Mouse (Mus musculus) monocyte, adult 5-6 weeks (primary cell): ENCODE measurements at regions not wholly inside any gene's neighbourhood (a gene's known extent, or its start where the extent isn't known, plus 50 kb on each side); places are given as distances from the start of the nearest gene placed in this dataset.

ENCODE experiments used
- ATAC-seq: fragments of 153-309, 156-312 bp; replicated peaks from 2 replicates; pipeline ENCODE4 v1.8.0; 2017; ENCODE audit warnings: mild to moderate bottlenecking; ENCODE audit not compliant: low TSS enrichment, insufficient number of reproducible peaks, severe bottlenecking, poor library complexity, low FRiP score

GRCm38 (mm10) chr4:83984671-83985391 is 459.5 kb downstream of the Ccdc171 start:
- ATAC-seq, result no peak

GRCm38 (mm10) chr4:83985451-83985850 is 460.1 kb downstream of the Ccdc171 start:
- ATAC-seq, result no peak

- ATAC-seq, result no peak
These were observed 461.8 kb downstream of the Ccdc171 start for GRCm38 (mm10) chr4:83986951-83987822.

GRCm38 (mm10) chr4:83987846-83988245 is 462.5 kb downstream of the Ccdc171 start:
- ATAC-seq, result no peak

GRCm38 (mm10) chr4:83988314-83988713 is 463.0 kb downstream of the Ccdc171 start:
- no peak for ATAC-seq

GRCm38 (mm10) chr4:83990126-83990989 is 465.0 kb downstream of the Ccdc171 start:
- no peak for ATAC-seq

GRCm38 (mm10) chr4:83991195-83991594 is 465.9 kb downstream of the Ccdc171 start:
- no peak for ATAC-seq

- no peak for ATAC-seq
These were observed 471.7 kb downstream of the Ccdc171 start for GRCm38 (mm10) chr4:83997079-83997478.

GRCm38 (mm10) chr4:84001645-84002044 is 476.3 kb downstream of the Ccdc171 start:
- ATAC-seq, result no peak

GRCm38 (mm10) chr4:84004055-84004778 is 478.9 kb downstream of the Ccdc171 start:
- ATAC-seq, result no peak

- ATAC-seq, result no peak
These were observed 479.5 kb downstream of the Ccdc171 start for GRCm38 (mm10) chr4:84004786-84005382.

GRCm38 (mm10) chr4:84011941-84012340 is 486.6 kb downstream of the Ccdc171 start:
- ATAC-seq, result no peak

GRCm38 (mm10) chr4:84015139-84015538 is 489.8 kb downstream of the Ccdc171 start:
- no peak for ATAC-seq

GRCm38 (mm10) chr4:84015552-84016169 is 490.3 kb downstream of the Ccdc171 start:
- ATAC-seq, result no peak

- no peak for ATAC-seq
These were observed 492.8 kb downstream of the Ccdc171 start for GRCm38 (mm10) chr4:84018135-84018534.

- ATAC-seq, result no peak
These were observed 493.4 kb downstream of the Ccdc171 start for GRCm38 (mm10) chr4:84018774-84019173.

GRCm38 (mm10) chr4:84019500-84020255 is 494.3 kb downstream of the Ccdc171 start:
- no peak for ATAC-seq
